Mouse (Mus musculus): ENCODE results near the gene Rasgef1c. TPM values are rescaled to one million over a fixed set of nuclear protein-coding genes. Genes with fewer than 3 reads are reported as not detected.

Rasgef1c gene
- total and polyA plus RNA-seq, 2 experiments, result not detected

DNA sequence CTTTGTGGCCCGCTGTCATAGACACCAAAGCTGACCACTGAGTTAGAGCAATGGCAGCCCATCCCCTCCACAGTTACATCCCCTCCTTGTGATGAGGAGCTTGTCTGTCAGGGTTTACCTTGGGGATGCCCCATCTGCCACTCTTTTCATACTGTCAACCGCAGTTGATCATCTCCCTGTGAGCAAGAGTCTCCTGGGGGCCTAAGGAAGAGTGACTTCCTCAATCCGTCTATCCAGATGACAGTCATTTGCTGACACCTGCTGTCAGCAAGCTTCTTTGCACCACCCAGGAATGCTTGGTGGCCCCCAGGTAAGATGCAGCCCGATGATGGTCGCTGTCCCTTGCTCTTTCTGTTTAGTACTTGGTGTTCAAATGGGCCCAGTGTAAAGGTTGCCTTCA lies 13.2 kb upstream of the Rasgef1c start:
- WGBS, result 92% methylated on average over 5 of the region's 5 CpGs
- Histone ChIP-seq H3K27ac (replicated peaks; ENCODE audit: insufficient read depth, low read depth, low read length) (no peak overlapping the region), H3K79me2 (ENCODE audit: control insufficient read depth, insufficient read depth, low read length) (no peaks in the 10 kb centered on the region), H3K4me3 (ENCODE audit: insufficient read depth, low read depth, low read length) (no peak overlapping the region), H3K4me1 (ENCODE audit: control insufficient read depth, insufficient read depth, low read length) (no peaks in the 10 kb centered on the region), H3K9ac (ENCODE audit: low read depth, low read length) (no peak overlapping the region), H3K36me3 (ENCODE audit: control insufficient read depth, insufficient read depth, low read length) (peaks cover 18% of the 10 kb centered on the region), H3K27me3 (ENCODE audit: control insufficient read depth, insufficient read depth, low read length) (no peaks in the 10 kb centered on the region)
- DNase-seq (ENCODE audit: extremely low read depth, low read depth, low spot score), result no peak
- TF ChIP-seq POLR2A (IDR thresholded peaks at IDR 0.05; ENCODE audit: extremely low read depth, insufficient read depth, low read length) (no peak), CTCF (IDR thresholded peaks at IDR 0.05; ENCODE audit: low read depth, low read length) (no peak)

DNA sequence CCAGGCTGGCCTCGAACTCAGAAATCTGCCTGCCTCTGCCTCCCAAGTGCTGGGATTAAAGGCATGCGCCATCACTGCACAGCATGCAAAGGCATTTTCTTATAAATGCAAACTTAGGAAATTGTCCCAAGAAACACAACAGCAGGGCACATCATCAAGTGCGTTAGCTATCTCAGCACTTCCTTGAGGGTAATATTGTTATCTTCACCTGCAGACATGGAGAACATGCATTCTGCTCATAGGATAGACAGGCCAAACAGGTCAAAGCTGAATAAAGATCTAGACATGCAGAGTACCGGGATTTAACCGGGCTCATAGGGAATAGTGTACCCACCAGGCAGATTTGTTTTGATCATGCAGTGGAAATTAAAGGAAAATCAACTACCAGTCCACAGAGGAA lies 9.6 kb upstream of the Rasgef1c start:
- H3K79me2 ChIP-seq (ENCODE audit: control insufficient read depth, insufficient read depth, low read length), result no peaks in the 10 kb centered on the region
- no peak for TF ChIP-seq POLR2A (IDR thresholded peaks at IDR 0.05; ENCODE audit: extremely low read depth, insufficient read depth, low read length)
- TF ChIP-seq CTCF (IDR thresholded peaks at IDR 0.05; ENCODE audit: low read depth, low read length), result no peak
- no peak for DNase-seq (ENCODE audit: extremely low read depth, low read depth, low spot score)
- peaks cover 7% of the 10 kb centered on the region for H3K36me3 ChIP-seq (ENCODE audit: control insufficient read depth, insufficient read depth, low read length)
- H3K27ac ChIP-seq (replicated peaks; ENCODE audit: insufficient read depth, low read depth, low read length), result no peak overlapping the region
- no peaks in the 10 kb centered on the region for H3K27me3 ChIP-seq (ENCODE audit: control insufficient read depth, insufficient read depth, low read length)
- H3K9ac ChIP-seq (ENCODE audit: low read depth, low read length), result no peak overlapping the region
- no peak overlapping the region for H3K4me3 ChIP-seq (ENCODE audit: insufficient read depth, low read depth, low read length)
- WGBS, result 87% methylated on average over 5 of the region's 5 CpGs
- no peaks in the 10 kb centered on the region for H3K4me1 ChIP-seq (ENCODE audit: control insufficient read depth, insufficient read depth, low read length)

DNA sequence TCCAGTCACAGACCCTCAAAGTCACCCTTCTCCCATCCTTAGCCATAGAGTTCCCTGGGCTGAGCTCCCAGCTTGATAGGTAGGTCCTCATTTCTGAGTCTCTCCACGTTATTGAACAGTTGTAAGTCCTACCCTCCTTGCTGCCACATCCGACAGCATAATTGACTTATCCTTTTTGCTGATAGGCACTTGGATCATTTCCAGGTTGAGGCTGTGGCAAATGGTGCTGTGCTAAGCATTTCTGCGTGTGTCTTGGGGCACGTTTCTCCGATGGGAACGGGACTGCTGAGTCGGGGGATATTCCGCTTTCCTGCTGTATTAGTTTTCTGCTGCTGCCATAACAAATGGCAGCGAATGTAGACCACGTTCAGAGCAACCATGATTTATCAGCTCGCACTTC lies 7.8 kb upstream of the Rasgef1c start:
- H3K27ac ChIP-seq (replicated peaks; ENCODE audit: insufficient read depth, low read depth, low read length), result no peak overlapping the region
- no peak for DNase-seq (ENCODE audit: extremely low read depth, low read depth, low spot score)
- no peak overlapping the region for H3K4me3 ChIP-seq (ENCODE audit: insufficient read depth, low read depth, low read length)
- WGBS, result 59% methylated on average over 11 of the region's 11 CpGs
- no peaks in the 10 kb centered on the region for H3K4me1 ChIP-seq (ENCODE audit: control insufficient read depth, insufficient read depth, low read length)
- no peak overlapping the region for H3K9ac ChIP-seq (ENCODE audit: low read depth, low read length)
- no peaks in the 10 kb centered on the region for H3K79me2 ChIP-seq (ENCODE audit: control insufficient read depth, insufficient read depth, low read length)
- no peaks in the 10 kb centered on the region for H3K27me3 ChIP-seq (ENCODE audit: control insufficient read depth, insufficient read depth, low read length)
- no peaks in the 10 kb centered on the region for H3K36me3 ChIP-seq (ENCODE audit: control insufficient read depth, insufficient read depth, low read length)
- TF ChIP-seq CTCF (IDR thresholded peaks at IDR 0.05; ENCODE audit: low read depth, low read length) (no peak), POLR2A (IDR thresholded peaks at IDR 0.05; ENCODE audit: extremely low read depth, insufficient read depth, low read length) (no peak)

- no peaks in the 10 kb centered on the region for H3K27me3 ChIP-seq (ENCODE audit: control insufficient read depth, insufficient read depth, low read length)
- H3K27ac ChIP-seq (replicated peaks; ENCODE audit: insufficient read depth, low read depth, low read length), result no peak overlapping the region
- H3K9ac ChIP-seq (ENCODE audit: low read depth, low read length), result no peak overlapping the region
- no peaks in the 10 kb centered on the region for H3K79me2 ChIP-seq (ENCODE audit: control insufficient read depth, insufficient read depth, low read length)
- no peak for TF ChIP-seq CTCF (IDR thresholded peaks at IDR 0.05; ENCODE audit: low read depth, low read length)
- TF ChIP-seq POLR2A (IDR thresholded peaks at IDR 0.05; ENCODE audit: extremely low read depth, insufficient read depth, low read length), result no peak
- no peaks in the 10 kb centered on the region for H3K4me1 ChIP-seq (ENCODE audit: control insufficient read depth, insufficient read depth, low read length)
- no peak for DNase-seq (ENCODE audit: extremely low read depth, low read depth, low spot score)
- 46% methylated on average over 6 of the region's 6 CpGs for WGBS
- H3K4me3 ChIP-seq (ENCODE audit: insufficient read depth, low read depth, low read length), result no peak overlapping the region
- no peaks in the 10 kb centered on the region for H3K36me3 ChIP-seq (ENCODE audit: control insufficient read depth, insufficient read depth, low read length)
Measured at GRCm38 (mm10) chr11:49895966-49896590, 5.6 kb upstream of the Rasgef1c start.

GRCm38 (mm10) chr11:49900043-49900442 lies 1.6 kb upstream of the Rasgef1c start:
- no peak overlapping the region for H3K27ac ChIP-seq (replicated peaks; ENCODE audit: insufficient read depth, low read depth, low read length)
- 0 out of 2 replicates have a peak, but pooled peaks cover 1% of the 10 kb centered on the region for H3K4me1 ChIP-seq (ENCODE audit: control insufficient read depth, insufficient read depth, low read length)
- DNase-seq (ENCODE audit: extremely low read depth, low read depth, low spot score), result no peak
- no peak overlapping the region for H3K4me3 ChIP-seq (ENCODE audit: insufficient read depth, low read depth, low read length)
- no peak overlapping the region for H3K9ac ChIP-seq (ENCODE audit: low read depth, low read length)
- WGBS, result 57% methylated on average over 6 of the region's 6 CpGs
- no peaks in the 10 kb centered on the region for H3K36me3 ChIP-seq (ENCODE audit: control insufficient read depth, insufficient read depth, low read length)
- TF ChIP-seq POLR2A (IDR thresholded peaks at IDR 0.05; ENCODE audit: extremely low read depth, insufficient read depth, low read length) (no peak), CTCF (IDR thresholded peaks at IDR 0.05; ENCODE audit: low read depth, low read length) (no peak)
- no peaks in the 10 kb centered on the region for H3K79me2 ChIP-seq (ENCODE audit: control insufficient read depth, insufficient read depth, low read length)
- 0 out of 2 replicates have a peak, but pooled peaks cover 6% of the 10 kb centered on the region for H3K27me3 ChIP-seq (ENCODE audit: control insufficient read depth, insufficient read depth, low read length)

DNA sequence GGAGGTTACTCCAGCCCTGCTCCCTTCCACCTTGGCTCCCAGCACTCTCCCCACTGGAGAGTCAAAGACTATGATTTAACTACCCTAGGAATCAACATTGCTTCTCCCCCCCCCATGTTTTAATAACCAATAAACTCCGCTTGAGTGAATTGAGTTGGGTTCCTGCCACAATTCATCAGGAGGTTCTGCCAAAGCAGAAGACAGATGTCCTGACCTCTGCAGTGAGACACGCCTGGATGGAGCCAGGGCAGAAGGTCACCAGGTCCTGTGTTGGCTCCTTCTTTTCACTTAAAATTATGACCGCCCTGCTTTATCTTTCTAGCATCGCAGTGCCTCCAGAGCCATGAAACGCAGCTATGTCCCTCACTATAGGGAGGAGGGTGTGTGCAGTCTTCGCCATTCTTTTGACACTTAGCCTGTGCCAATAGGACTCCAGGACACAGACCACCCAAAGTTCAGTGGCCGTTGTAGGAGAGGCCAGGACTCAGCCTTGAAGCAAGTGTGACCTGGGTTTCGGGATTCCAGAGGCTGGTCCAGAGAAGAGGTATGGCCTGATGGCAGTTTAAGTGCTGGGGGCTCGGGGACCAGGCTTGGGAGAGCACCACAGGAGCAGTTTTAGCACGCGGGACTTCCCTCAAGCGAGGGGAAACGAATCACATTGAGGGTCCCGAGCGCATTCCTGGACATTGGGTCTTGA lies 525 bp upstream of the Rasgef1c start:
- 0 out of 2 replicates have a peak, but pooled peaks cover 1% of the 10 kb centered on the region for H3K4me1 ChIP-seq (ENCODE audit: control insufficient read depth, insufficient read depth, low read length)
- H3K27me3 ChIP-seq (ENCODE audit: control insufficient read depth, insufficient read depth, low read length), result 0 out of 2 replicates have a peak, but pooled peaks cover 6% of the 10 kb centered on the region
- H3K9ac ChIP-seq (ENCODE audit: low read depth, low read length), result no peak overlapping the region; the same call in 1 of the 2 replicates
- H3K79me2 ChIP-seq (ENCODE audit: control insufficient read depth, insufficient read depth, low read length), result no peaks in the 10 kb centered on the region
- DNase-seq (ENCODE audit: extremely low read depth, low read depth, low spot score), result peak; percentile 5
- no peaks in the 10 kb centered on the region for H3K36me3 ChIP-seq (ENCODE audit: control insufficient read depth, insufficient read depth, low read length)
- H3K27ac ChIP-seq (replicated peaks; ENCODE audit: insufficient read depth, low read depth, low read length), result no peak overlapping the region
- WGBS, result 33% methylated on average over 15 of the region's 15 CpGs
- TF ChIP-seq POLR2A (IDR thresholded peaks at IDR 0.05; ENCODE audit: extremely low read depth, insufficient read depth, low read length) (no peak), CTCF (IDR thresholded peaks at IDR 0.05; ENCODE audit: low read depth, low read length) (no peak)
- no peak overlapping the region for H3K4me3 ChIP-seq (ENCODE audit: insufficient read depth, low read depth, low read length)

Data from liver, adult 2 months (tissue).